Mouse (Mus musculus) bone marrow macrophage, adult 2 months (primary cell): ENCODE data around the gene Aldoart2.

Experiments
- CTCF ChIP-seq: IDR thresholded peaks from 2 replicates; pipeline ENCODE4 v1.5.1; 2012; ENCODE audit warnings: low read depth, mild to moderate bottlenecking, low read length, moderate library complexity
- POLR2A ChIP-seq: IDR thresholded peaks from 2 replicates; pipeline ENCODE4 v1.6.1; 2012; ENCODE audit warnings: mild to moderate bottlenecking, low read depth, low read length, borderline replicate concordance

DNA sequence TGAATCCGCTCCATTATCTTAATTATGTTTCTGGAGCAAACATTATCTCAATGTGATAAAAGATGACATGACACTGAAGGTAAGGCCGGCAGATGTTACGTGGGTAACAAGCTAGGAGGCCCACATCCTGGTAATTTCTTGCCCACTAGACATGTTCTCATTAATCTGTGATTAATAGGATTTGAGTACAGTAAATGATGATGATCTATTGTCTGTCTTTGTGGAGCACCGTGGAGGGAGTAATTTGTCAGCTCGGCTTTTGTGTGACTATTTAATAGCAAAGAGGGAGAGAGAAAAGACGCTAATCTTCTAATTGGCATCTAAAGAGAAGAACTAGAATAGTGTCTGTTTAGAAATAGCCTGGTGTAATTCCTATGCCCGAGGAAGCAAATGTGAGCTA is 27.3 kb upstream of the Aldoart2 start:
- TF ChIP-seq CTCF (no peak), POLR2A (no peak)
